Mouse (Mus musculus) small intestine, adult 2 months (tissue): ENCODE measurements around the gene Galr3. TPM values are rescaled to one million over a fixed set of nuclear protein-coding genes. Genes with fewer than 3 reads are reported as not detected.
"Not testable (repeated sequence)": the region's sequence is repeated elsewhere in the genome, so short reads cannot be mapped to it uniquely, and the experiment has no call there.

Experiments used
- H3K27ac ChIP-seq: fragments of 200-500 bp; 2 replicates; pipeline ENCODE4 v1.5.1; 2012; ENCODE audit warnings: low read depth, low read length, control low read depth, inconsistent platforms; ENCODE audit not compliant: insufficient read depth
- H3K27me3 ChIP-seq: fragments of 200-500 bp; 2 replicates; pipeline ENCODE4 v1.6.1; 2012; ENCODE audit warnings: mild to moderate bottlenecking, moderate library complexity, low read length, inconsistent platforms; ENCODE audit not compliant: control insufficient read depth, insufficient read depth
- H3K36me3 ChIP-seq: fragments of 200-500 bp; 2 replicates; pipeline ENCODE4 v1.6.1; 2012; ENCODE audit warnings: mild to moderate bottlenecking, low read length, control low read depth, inconsistent platforms; ENCODE audit not compliant: control insufficient read depth, insufficient read depth
- H3K4me1 ChIP-seq: fragments of 200-500 bp; 2 replicates; pipeline ENCODE4 v1.6.1; 2012; ENCODE audit warnings: low read length, inconsistent platforms, mixed read lengths; ENCODE audit not compliant: control insufficient read depth, insufficient read depth, insufficient read length
- H3K4me3 ChIP-seq: fragments of 200-500 bp; 2 replicates; pipeline ENCODE4 v1.5.1; 2012; ENCODE audit warnings: low read depth, mild to moderate bottlenecking, control low read depth, inconsistent platforms, low read length, moderate library complexity
- CTCF ChIP-seq: fragments of 200-500 bp; IDR thresholded peaks from 2 replicates; pipeline ENCODE4 v1.5.1; 2012; ENCODE audit warnings: low read depth, mild to moderate bottlenecking, control low read depth, inconsistent platforms, low read length, moderate library complexity, mixed read lengths; ENCODE audit not compliant: insufficient replicate concordance, insufficient read length; ENCODE audit errors: extremely low read depth
- POLR2A ChIP-seq: fragments of 200-500 bp; IDR thresholded peaks from 2 replicates; pipeline ENCODE4 v1.6.1; 2012; ENCODE audit warnings: low read depth, mild to moderate bottlenecking, control low read depth, inconsistent platforms, low read length, moderate library complexity
- WGBS: fragments of 180-500 bp; shearing (Covaris S2); methylation state at CpG from one replicate; pipeline ENCODE4 v1.1.7; 2018; 5-methylcytosine and 5-hydroxymethylcytosine counted together
- polyA plus RNA-seq: library from polyadenylated mRNA; depleted of rRNA; stranded (reverse); fragments of >200 nt; gene quantifications from 2 replicates; pipeline ENCODE4 v1.2.3, GENCODE M21; 2012

Galr3 gene
- polyA plus RNA-seq, 1 experiment = 2.2 TPM

- H3K4me1 ChIP-seq = peaks cover 12% of the 10 kb centered on the region
- TF ChIP-seq POLR2A = peak; percentile 65; the same call in 1 of the 2 replicates
- no peak for TF ChIP-seq CTCF
- H3K36me3 ChIP-seq = 0 out of 2 replicates have a peak, but pooled peaks cover 2% of the 10 kb centered on the region
- no peaks in the 10 kb centered on the region for H3K27me3 ChIP-seq
- peak overlapping the region; percentile 71 for H3K4me3 ChIP-seq
- WGBS = 1% methylated on average over 52 of the region's 52 CpGs
- peak overlapping the region; percentile 41 for H3K27ac ChIP-seq
Observed at GRCm38 (mm10) chr15:79030551-79031435, 10.9 kb upstream of the Galr3 start.

- H3K27me3 ChIP-seq, H3K4me3 ChIP-seq, H3K27ac ChIP-seq, H3K36me3 ChIP-seq, H3K4me1 ChIP-seq: not testable (repeated sequence)
- 73% methylated on average over 5 of the region's 5 CpGs for WGBS
Observed at GRCm38 (mm10) chr15:79031908-79032307, 9.8 kb upstream of the Galr3 start.

GRCm38 (mm10) chr15:79037913-79038328 is 3.8 kb upstream of the Galr3 start:
- no peak for TF ChIP-seq POLR2A
- TF ChIP-seq CTCF = peak; percentile 86
- Histone ChIP-seq H3K27ac (no peak overlapping the region), H3K4me3 (peak overlapping the region; percentile 42), H3K4me1 (peaks cover 26% of the 10 kb centered on the region), H3K36me3 (peaks cover 4% of the 10 kb centered on the region), H3K27me3 (peaks cover 3% of the 10 kb centered on the region; the same call in 1 of the 2 replicates)
- WGBS = 1% methylated on average over 14 of the region's 14 CpGs

GRCm38 (mm10) chr15:79038331-79038730 is 3.4 kb upstream of the Galr3 start:
- peaks cover 7% of the 10 kb centered on the region; the same call in 1 of the 2 replicates for H3K27me3 ChIP-seq
- peaks cover 30% of the 10 kb centered on the region for H3K4me1 ChIP-seq
- WGBS = 61% methylated on average over 10 of the region's 10 CpGs
- TF ChIP-seq POLR2A = no peak
- no peak for TF ChIP-seq CTCF
- no peak overlapping the region for H3K27ac ChIP-seq
- no peak overlapping the region for H3K4me3 ChIP-seq
- H3K36me3 ChIP-seq = peaks cover 4% of the 10 kb centered on the region

DNA sequence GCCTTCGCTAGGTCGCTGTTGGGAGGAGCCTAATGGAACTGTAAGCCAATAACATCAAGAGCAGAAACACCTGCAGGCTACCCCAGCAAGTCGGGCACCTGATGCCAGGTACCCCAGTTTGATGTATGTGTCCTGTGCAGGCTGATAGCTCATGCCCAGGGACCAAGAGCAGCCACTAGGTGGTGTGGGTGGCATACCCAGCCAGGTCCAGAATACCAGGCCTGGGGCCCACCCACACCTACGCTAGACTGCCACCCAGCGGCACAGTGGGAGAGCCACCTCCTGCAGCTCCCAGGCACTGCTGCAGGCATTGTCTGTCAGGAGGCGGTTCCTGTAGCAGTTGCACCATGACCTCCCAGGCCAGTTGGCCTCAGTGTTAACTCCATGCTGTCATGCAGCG is 2.8 kb upstream of the Galr3 start:
- Histone ChIP-seq H3K27ac (no peak overlapping the region), H3K4me1 (peaks cover 33% of the 10 kb centered on the region), H3K36me3 (peaks cover 4% of the 10 kb centered on the region), H3K27me3 (peaks cover 7% of the 10 kb centered on the region; the same call in 1 of the 2 replicates), H3K4me3 (no peak overlapping the region)
- TF ChIP-seq CTCF (peak; percentile 97), POLR2A (no peak)
- whole genome bisulfite sequencing = 13% methylated on average over 7 of the region's 7 CpGs

GRCm38 (mm10) chr15:79040501-79041416 is 926 bp upstream of the Galr3 start:
- no peak for TF ChIP-seq CTCF
- no peak for TF ChIP-seq POLR2A
- H3K4me3 ChIP-seq = peak overlapping the region; percentile 56
- H3K27ac ChIP-seq = no peak overlapping the region

More at GRCm38 (mm10) chr15:79040501-79041416, 926 bp upstream of the Galr3 start:
- peaks cover 41% of the 10 kb centered on the region for H3K4me1 ChIP-seq
- 14% methylated on average over 24 of the region's 24 CpGs for whole genome bisulfite sequencing
- H3K27me3 ChIP-seq = peaks cover 7% of the 10 kb centered on the region; the same call in 1 of the 2 replicates
- peaks cover 2% of the 10 kb centered on the region for H3K36me3 ChIP-seq
